ENCODE assay signal across 8 mouse cellular contexts in genomic region chr11:98051611-98052128, GRCm38 (mm10). TPM values are rescaled to one million over a fixed set of nuclear protein-coding genes. Genes with fewer than 3 reads are reported as not detected.
DNase-seq lines count a peak whose midpoint lies in the region; ATAC-seq and TF ChIP-seq lines count a peak whose summit lies in the region.

No protein-coding gene starts in this region.

- peaks cover 17% of the 10 kb centered on the region for H3K4me1 ChIP-seq in testis, adult 2 months (ENCODE audit: control insufficient read depth, insufficient read depth, low read length)

- no peak for TF ChIP-seq CTCF in testis, adult 2 months (IDR thresholded peaks at IDR 0.05; ENCODE audit: control insufficient read depth, insufficient read depth, insufficient replicate concordance, low read depth, low read length)

- H3K27ac ChIP-seq in testis, adult 2 months (ENCODE audit: control insufficient read depth, insufficient read depth, low read depth, low read length), result no peak overlapping the region
- H3K27ac ChIP-seq in macrophage, result peak overlapping the region; percentile 15; the same call in 1 of the 2 replicates

- TF ChIP-seq POLR2A in testis, adult 2 months (IDR thresholded peaks at IDR 0.05; ENCODE audit: control insufficient read depth, low read depth, low read length), result no peak

- H3K27me3 ChIP-seq in testis, adult 2 months (ENCODE audit: control insufficient read depth, insufficient read depth, low read length), result peaks cover 4% of the 10 kb centered on the region; the same call in 1 of the 2 replicates

- WGBS in macrophage (ENCODE audit: missing documents), result 10% methylated on average over 12 of the region's 12 CpGs

- peak overlapping the region; percentile 90 for H3K4me3 ChIP-seq in testis, adult 2 months (ENCODE audit: control insufficient read depth, low read depth, low read length)
- peak overlapping the region; percentile 17; the same call in 1 of the 2 replicates for H3K4me3 ChIP-seq in macrophage (ENCODE audit: inconsistent target)

- H3K79me2 ChIP-seq in macrophage (ENCODE audit: inconsistent target), result no peaks in the 10 kb centered on the region

- peak; percentile 42 for DNase-seq in cerebellum, adult 9-11 months
- DNase-seq in cerebellum, postnatal 36 days, result no peak
- DNase-seq in testis, postnatal 10 days (ENCODE audit: low spot score), result no peak
- DNase-seq in layer of hippocampus, adult 9-10 months (ENCODE audit: low spot score), result no peak
- DNase-seq in layer of hippocampus, postnatal 36 days, result no peak

- no peaks in the 10 kb centered on the region for H3K36me3 ChIP-seq in testis, adult 2 months (ENCODE audit: control insufficient read depth, insufficient read depth, low read length)
- H3K36me3 ChIP-seq in macrophage (ENCODE audit: inconsistent target), result no peaks in the 10 kb centered on the region

- ATAC-seq in erythroblast, adult 5-6 weeks (replicated peaks; ENCODE audit: low FRiP score, poor library complexity, severe bottlenecking), result no peak

RNA-seq across cellular contexts. Expression of gene Stac2, which starts 1.6 kb away (rescaled TPM):
- 7.3 and 7.6 TPM in 2 replicates for polyA plus RNA-seq in testis, adult 2 months (2012; rRNA removed)
- total RNA-seq in macrophage (2018; cell fraction: chromatin; rRNA removed), result 1 to 10 TPM in 15 of 26 experiments, under 1 TPM in 8, not detected in 3; 0.22 to 9.7 (median 3.6) TPM
- total RNA-seq in macrophage (2018; cell fraction: cytosol; rRNA removed), result 10 to 100 TPM in 8 of 26 experiments, 1 to 10 TPM in 6, under 1 TPM in 12; 0.33 to 13.7 (median 3.8) TPM
- total RNA-seq in macrophage (2018; cell fraction: nucleus; rRNA removed), result 10 to 100 TPM in 4 of 26 experiments, 1 to 10 TPM in 10, under 1 TPM in 11, not detected in 1; 0.26 to 13.5 (median 3.5) TPM
- 3.4 to 15.5 TPM (median 9.6 TPM) in 3 replicates for polyA plus RNA-seq in macrophage (2018)
- not detected in 2 replicates for total RNA-seq in erythroblast, adult 5-6 weeks (2015; ENCODE audit: low replicate concordance)
- not detected in 2 replicates for total RNA-seq in erythroblast, adult 5-6 weeks (2017; ENCODE audit: low replicate concordance)
- total RNA-seq in layer of hippocampus, postnatal 36 days (2021), result 10 to 100 TPM; 46.5 to 56.2 TPM

RNA-seq across cellular contexts. Expression of gene Rpl19, which starts 25.2 kb away (rescaled TPM):
- polyA plus RNA-seq in testis, adult 2 months (2012; rRNA removed), result 236 and 267 TPM in 2 replicates
- 100 to 1,000 TPM in 7 of 26 experiments, 10 to 100 TPM in 19; 45.2 to 275 (median 88.9) TPM for total RNA-seq in macrophage (2018; cell fraction: chromatin; rRNA removed)
- total RNA-seq in macrophage (2018; cell fraction: cytosol; rRNA removed), result 1,000 to 10,000 TPM; 1,148 to 2,667 (median 1,510) TPM
- total RNA-seq in macrophage (2018; cell fraction: nucleus; rRNA removed), result 100 to 1,000 TPM; 164 to 346 (median 261) TPM
- polyA plus RNA-seq in macrophage (2018), result 1,810 to 2,012 TPM (median 1,833 TPM) in 3 replicates
- total RNA-seq in erythroblast, adult 5-6 weeks (2015; ENCODE audit: low replicate concordance), result 701 and 899 TPM in 2 replicates
- total RNA-seq in erythroblast, adult 5-6 weeks (2017; ENCODE audit: low replicate concordance), result 332 and 357 TPM in 2 replicates
- total RNA-seq in layer of hippocampus, postnatal 36 days (2021), result 100 to 1,000 TPM; 586 to 604 TPM

RNA-seq across cellular contexts. Expression of gene Cacnb1, which starts 28.8 kb away (rescaled TPM):
- 76.7 and 79.4 TPM in 2 replicates for polyA plus RNA-seq in testis, adult 2 months (2012; rRNA removed)
- total RNA-seq in macrophage (2018; cell fraction: chromatin; rRNA removed), result 10 to 100 TPM in 25 of 26 experiments, 1 to 10 TPM in 1; 7.5 to 54.0 (median 29.1) TPM
- total RNA-seq in macrophage (2018; cell fraction: cytosol; rRNA removed), result 1 to 10 TPM in 25 of 26 experiments, under 1 TPM in 1; 0.98 to 6.2 (median 3.1) TPM
- 10 to 100 TPM in 25 of 26 experiments, 1 to 10 TPM in 1; 5.0 to 35.3 (median 19.2) TPM for total RNA-seq in macrophage (2018; cell fraction: nucleus; rRNA removed)
- polyA plus RNA-seq in macrophage (2018), result 0.52 to 3.0 TPM (median 1.7 TPM) in 3 replicates
- total RNA-seq in erythroblast, adult 5-6 weeks (2015; ENCODE audit: low replicate concordance), result not detected in 2 replicates
- 0.34 TPM in 1 of 2 replicates, not detected in the other for total RNA-seq in erythroblast, adult 5-6 weeks (2017; ENCODE audit: low replicate concordance)
- 100 to 1,000 TPM; 135 TPM for total RNA-seq in layer of hippocampus, postnatal 36 days (2021)

RNA-seq across cellular contexts. Expression of gene Arl5c, which starts 55.7 kb away (rescaled TPM):
- 0.20 and 0.44 TPM in 2 replicates for polyA plus RNA-seq in testis, adult 2 months (2012; rRNA removed)
- 1,000 to 10,000 TPM in 2 of 26 experiments, 100 to 1,000 TPM in 20, 10 to 100 TPM in 4; 31.1 to 1,259 (median 293) TPM for total RNA-seq in macrophage (2018; cell fraction: chromatin; rRNA removed)
- total RNA-seq in macrophage (2018; cell fraction: cytosol; rRNA removed), result 100 to 1,000 TPM in 11 of 26 experiments, 10 to 100 TPM in 15; 31.4 to 249 (median 89.3) TPM
- 1,000 to 10,000 TPM in 4 of 26 experiments, 100 to 1,000 TPM in 18, 10 to 100 TPM in 4; 16.7 to 1,412 (median 497) TPM for total RNA-seq in macrophage (2018; cell fraction: nucleus; rRNA removed)
- 5.0 to 99.1 TPM (median 38.4 TPM) in 3 replicates for polyA plus RNA-seq in macrophage (2018)
- total RNA-seq in erythroblast, adult 5-6 weeks (2015; ENCODE audit: low replicate concordance), result 0.96 and 5.9 TPM in 2 replicates
- 1.5 and 2.6 TPM in 2 replicates for total RNA-seq in erythroblast, adult 5-6 weeks (2017; ENCODE audit: low replicate concordance)
- total RNA-seq in layer of hippocampus, postnatal 36 days (2021), result 1 to 10 TPM; 1.0 to 1.1 TPM

Comparison
In these comparisons a context has a peak if more than half of its experiments do, and no peak if none do; other contexts are left out.
1. RNA of gene Stac2, which starts 1.6 kb away (total RNA-seq): 46.5 to 56.2 TPM in layer of hippocampus, postnatal 36 days; not detected in erythroblast, adult 5-6 weeks; every median in the first group is over 10 times any median in the second.
2. RNA of gene Cacnb1, which starts 28.8 kb away (total RNA-seq): 135 TPM in layer of hippocampus, postnatal 36 days; 0.34 TPM in erythroblast, adult 5-6 weeks; every median in the first group is over 100 times any median in the second.